Mouse (Mus musculus) T-helper 1 cell (primary cell): ENCODE data around the gene Basp1.

Experiments used
- in situ Hi-C: fragments of 300-600 bp; cut with MboI, MseI; formaldehyde crosslinking; loops from one replicate; pipeline ENCODE4 v1.15.1; 2025; ENCODE audit warnings: high pct_unique_total_duplicates

The Basp1 gene

DNA sequence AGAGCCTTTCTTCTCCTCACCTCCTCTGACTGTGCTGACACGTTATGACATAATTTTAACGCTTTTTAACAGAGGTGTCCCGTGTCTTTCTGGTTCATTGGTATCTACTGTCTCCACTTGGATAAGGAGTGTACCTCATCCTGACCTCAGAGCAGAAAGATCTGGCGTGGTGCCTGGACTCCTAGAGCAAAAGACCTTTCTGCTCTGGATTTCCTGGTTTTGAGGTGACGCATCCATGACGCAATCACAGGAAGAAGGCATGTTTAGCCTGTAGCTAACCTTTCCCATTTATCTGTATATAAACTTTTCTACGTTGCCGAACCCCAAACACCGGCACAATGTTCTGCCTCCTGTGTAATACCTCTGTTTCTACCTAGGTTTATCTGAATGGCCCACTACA is 6.7 kb upstream of the Basp1 start:
- in situ Hi-C loops = no loop called here

DNA sequence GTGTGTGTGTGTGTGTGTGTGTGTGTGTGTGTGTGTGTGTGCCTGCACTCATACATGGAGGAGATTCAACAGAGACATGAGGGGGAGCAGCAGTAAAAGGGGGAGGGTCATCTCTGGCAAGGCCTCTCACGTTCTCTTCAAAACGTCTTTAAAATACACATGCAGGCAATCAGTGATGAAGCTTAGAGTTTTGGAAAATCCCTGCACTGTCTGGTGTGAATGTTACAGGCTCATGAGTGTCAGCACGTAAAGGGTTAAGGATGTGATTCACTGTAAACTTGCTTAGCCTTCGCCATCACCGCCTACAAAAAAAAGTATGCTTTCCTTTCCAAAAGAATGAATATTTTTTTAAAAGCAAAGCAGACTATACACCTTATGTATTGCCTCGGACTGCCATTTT is 2.8 kb upstream of the Basp1 start:
- in situ Hi-C loops = loop anchor here (5.0 to 10.0 kb wide), 3 partner anchors 272 to 824 kb away; no protein-coding TSS in a partner anchor

DNA sequence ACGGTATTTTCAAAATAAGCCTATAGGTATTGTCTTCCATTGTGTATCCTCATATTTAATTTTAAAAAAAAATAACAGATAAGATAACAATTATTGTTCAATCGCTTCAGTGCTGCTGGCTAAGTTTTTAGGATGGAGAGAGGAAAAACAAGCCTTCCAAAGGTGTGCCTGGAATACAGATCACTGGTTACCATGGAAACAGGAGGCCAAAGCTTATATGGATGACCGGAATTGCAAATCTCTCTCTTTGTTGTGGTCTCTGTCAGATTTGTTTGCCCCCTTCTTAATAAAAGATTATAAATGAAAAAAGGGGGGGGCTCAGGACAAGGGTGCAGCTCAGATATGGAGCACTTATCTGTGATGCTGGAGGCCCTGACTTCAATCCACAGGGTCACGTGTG is 2.4 kb upstream of the Basp1 start:
- in situ Hi-C loops = loop anchor here (5.0 to 10.0 kb wide), 3 partner anchors 271 to 824 kb away; no protein-coding TSS in a partner anchor

DNA sequence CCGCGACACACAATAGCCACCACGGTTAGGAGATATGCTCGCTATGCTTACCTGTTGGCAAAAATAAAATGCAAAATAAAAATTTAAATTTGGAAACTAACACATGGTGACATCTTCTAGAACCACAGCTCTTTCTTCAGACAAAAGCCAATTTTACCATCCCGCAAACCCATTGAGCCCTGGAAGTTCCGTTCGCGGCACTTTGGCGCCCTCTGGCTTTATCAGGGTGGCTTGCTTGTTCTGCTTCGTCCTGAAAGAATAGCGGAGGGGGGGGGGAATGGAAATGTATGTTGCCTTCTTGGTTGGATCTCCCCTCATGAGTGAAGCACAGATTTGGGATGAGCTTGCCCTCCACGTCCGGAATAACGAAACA is 1.2 kb upstream of the Basp1 start:
- in situ Hi-C loops = loop anchor here (5.0 to 10.0 kb wide), 3 partner anchors 270 to 822 kb away; no protein-coding TSS in a partner anchor

DNA sequence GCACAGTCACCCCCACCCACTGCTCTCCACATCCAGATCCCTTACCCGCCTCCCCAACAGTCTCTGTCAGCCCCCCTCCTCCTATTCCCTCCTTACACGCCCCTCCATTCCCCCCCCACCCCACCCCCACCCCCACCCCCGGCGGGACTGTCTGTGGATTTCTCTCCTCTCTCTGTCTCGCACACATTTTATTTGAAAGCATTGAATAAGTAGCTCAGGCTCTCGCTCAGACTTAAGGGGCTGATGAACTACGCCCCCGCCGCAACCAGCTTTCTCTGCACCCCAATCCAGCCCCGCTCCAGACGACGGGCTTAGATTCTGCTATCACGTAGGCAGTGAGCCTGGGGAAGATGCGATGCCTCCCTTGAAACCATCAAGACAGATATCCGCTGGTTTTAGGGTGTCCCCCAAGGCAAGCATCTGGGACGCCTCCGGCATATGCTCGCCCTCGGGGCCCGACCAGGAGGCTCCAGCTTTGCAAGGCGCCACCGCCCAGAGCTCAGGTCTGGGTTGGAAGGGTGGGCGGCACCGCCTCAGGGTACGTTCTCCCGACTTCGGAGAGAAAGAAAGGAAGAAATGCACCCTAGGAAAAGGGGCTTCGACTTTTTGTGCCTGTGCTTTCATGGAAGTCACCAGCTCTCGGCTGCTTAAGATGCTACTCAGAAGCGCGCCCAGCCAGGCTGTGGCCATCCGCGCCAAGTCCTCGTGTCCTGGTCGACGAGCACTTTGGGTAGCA is 615 bp upstream of the Basp1 start:
- in situ Hi-C loops = loop anchor here (10.0 kb wide), 1 partner anchor 269 kb away; no protein-coding TSS in a partner anchor

DNA sequence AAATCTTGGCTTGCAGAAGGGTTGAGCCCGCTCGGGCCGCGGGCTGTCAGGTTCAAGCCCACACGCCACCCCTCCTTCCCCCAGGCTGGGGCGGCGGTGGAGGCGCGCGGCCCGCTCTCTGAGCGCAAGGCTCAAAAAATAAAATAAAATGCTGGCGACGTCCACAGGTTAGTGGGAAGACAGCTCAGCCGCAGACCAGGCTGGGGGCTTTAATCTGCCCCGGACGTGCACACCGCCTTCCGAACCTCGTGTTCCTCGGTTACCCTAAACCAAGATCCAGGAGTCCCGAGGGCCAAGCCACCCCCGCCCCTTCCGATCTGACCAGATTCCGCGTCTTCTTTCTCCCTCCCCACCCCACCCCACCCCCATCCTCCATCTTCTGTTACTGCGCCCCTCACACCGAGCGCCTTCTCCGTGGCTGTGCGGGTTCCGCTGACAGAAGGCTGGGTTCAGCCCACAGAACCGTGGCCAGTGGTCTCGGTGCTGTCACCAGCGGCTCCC is 753 bp downstream of the Basp1 start:
- in situ Hi-C loops = loop anchor here (10.0 kb wide), 1 partner anchor 268 kb away; no protein-coding TSS in a partner anchor

DNA sequence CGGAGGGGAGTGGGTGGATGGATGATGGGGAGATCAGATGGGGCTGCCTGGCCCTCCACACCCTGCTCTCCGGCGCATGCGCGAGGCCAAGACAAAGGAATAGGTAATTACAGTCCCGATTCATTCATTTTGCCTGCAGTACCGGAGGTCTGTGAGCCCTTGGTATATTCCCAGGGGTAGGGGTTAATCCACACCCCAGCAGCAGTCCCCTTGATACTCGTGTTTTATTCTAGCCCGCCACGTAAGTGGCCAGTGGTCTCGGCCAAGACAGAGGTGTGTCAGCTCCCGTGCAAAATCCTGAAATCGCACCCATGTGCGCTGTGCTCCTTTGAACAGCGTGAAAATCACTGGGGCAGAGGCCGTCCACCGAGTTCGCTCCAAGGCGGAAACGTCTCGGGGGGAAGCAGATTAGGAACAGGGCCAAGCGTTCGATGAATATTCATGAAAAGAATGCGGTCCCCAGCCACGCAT is 1.4 kb downstream of the Basp1 start:
- in situ Hi-C loops = loop anchor here (10.0 kb wide), 1 partner anchor 267 kb away; no protein-coding TSS in a partner anchor

DNA sequence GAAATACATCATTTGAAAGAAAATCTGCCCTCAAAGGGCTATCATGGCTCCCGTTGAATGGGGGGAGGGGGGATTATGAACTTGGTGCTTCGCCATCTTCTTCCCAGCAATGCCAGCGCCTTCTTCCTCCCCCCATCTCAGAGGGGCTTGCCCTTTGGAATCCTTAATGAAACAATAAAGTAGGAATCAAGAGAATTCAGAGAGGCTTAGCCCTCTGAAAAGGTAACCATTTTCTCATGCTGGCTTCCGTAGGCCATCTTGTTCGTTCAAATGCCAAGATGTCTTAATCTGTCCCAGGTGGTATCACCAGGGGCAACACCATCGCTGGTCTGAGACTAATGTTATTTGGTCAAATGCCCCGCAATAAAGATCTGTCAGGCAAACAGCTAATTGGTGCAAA is 2.1 kb downstream of the Basp1 start:
- in situ Hi-C loops = loop anchor here (10.0 kb wide), 1 partner anchor 267 kb away; no protein-coding TSS in a partner anchor

DNA sequence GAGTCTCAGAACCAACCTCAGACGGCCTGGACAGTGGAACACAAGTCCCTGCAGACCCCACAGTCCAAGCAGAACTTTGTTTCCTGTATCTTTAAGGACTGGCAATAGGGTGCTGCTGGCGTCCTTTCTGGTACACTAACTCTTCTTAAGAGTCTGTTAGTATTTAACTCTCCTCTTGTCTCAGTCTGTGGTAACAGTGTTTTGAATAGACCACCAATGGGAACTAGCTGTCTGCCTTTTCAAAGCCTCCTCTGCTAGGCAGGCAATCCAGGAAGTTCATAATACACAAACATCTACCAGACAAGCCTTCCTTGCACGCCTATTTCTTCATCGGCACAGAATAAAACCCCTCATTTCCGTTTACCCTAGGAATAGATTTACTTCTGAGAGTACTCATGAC is 7.6 kb downstream of the Basp1 start:
- in situ Hi-C loops = no loop called here

DNA sequence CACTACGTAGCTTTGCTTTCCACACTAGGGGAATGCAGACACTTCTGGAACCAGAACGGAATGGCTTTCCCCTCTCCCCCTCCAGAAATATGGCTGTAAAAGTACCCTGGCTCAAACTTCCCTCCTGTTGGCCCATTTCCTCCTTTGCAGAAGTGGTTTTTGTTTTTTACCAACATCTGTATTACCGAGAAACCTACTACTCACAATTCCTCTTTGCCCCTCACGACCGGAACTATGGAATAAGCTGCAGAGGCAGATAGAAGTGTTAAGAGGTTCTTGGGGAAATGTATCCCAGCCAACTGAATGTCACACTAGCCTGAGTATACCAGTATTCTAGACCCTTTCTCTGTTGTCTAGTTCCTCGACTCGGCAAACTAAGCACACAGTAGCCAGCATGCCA is 9.7 kb downstream of the Basp1 start:
- in situ Hi-C loops = no loop called here

DNA sequence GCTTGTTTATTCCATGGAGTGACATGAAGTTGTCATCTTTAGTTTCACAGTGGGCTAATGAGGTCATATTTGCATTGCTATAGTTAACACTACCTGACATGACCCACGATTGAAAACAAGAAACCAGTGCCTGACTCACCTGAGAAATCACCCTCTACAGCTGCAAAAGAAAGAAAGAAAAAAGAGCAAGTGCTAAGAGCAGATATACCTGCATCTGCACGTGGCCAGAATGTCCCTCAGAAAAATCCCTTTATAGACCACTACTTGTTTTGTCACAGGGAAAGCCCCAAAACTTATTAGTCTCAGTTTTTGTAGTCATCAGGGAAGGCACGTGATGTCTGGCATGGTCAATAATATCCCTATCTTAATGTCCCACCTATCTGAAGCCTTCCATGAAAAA is 11.6 kb downstream of the Basp1 start:
- in situ Hi-C loops = no loop called here

DNA sequence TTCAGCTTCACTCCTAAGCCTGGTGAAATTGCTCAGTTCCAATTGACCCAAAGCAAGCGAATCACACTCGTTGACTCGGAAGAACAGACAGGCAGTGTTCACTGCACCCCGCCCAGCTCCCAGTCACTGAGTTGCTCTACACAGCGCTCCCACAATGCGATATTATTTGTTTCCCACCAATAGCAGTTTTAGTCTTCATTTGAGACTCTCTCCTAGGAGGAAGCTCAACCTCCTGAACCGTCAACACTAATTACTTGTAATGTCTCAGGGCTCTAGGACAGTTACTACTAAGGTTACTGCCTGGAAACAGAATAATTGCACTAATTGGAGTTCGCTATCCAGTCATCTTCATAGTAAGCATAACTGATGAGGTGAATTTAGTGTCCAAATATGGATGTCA is 13.3 kb downstream of the Basp1 start:
- in situ Hi-C loops = no loop called here

DNA sequence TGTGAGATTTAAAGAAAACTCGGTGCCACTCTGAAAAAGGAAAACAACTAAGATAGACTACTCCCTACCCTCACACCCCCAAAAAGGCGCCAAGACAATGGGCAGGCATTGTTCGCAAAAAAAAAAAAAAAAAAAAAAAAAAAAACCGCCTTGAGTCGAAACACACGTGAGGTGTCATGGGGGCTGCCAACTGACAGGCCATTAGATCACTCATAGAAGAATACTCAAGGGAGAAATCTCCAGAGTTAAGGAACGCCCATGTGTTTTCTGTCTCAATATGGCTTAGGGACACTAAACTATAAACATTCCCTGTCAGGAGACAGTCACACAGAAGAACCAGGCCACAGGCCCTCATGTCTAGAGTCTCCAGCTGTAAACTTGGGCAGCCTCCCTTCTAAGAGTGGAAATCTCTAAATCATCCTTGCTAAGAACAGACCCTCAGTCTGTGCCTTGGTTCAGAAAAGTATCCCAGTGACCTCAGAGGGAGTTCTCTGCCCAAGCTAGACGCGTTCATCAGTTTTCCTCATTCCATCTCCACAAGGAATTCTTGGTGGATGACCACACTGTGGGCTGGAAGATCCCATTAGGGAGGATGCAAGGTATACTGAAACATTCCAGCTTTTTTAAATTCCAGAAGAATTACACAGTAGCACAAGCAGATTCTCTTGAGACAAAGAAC is 17.5 kb downstream of the Basp1 start:
- in situ Hi-C loops = no loop called here

DNA sequence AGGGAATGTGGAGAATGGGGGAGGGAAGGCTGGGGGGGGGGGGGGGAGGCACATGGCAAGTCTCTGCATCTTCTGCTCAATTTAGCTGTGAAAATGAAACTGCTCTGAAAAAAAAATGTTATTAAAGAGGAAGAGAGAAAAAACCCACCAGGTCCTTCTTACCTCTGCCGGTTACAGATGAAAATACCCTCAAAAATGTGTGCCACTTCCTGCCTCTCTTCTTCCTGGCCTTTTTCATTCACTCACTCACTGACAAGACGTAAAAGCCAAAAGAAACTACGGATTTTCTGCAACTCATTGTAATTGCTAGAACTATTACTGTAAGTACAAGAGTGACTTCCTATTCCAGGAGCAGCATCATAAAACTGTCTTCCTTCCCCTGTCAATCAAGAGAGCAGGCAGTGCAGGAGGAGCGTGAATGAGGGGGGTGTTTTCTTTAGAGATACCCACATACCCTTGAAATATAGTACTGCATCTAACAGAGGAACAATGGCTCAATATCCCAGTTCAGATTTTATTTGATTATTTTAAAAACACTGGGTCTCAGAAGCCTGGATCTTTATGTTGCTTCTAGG is 21.0 kb downstream of the Basp1 start:
- in situ Hi-C loops = no loop called here

DNA sequence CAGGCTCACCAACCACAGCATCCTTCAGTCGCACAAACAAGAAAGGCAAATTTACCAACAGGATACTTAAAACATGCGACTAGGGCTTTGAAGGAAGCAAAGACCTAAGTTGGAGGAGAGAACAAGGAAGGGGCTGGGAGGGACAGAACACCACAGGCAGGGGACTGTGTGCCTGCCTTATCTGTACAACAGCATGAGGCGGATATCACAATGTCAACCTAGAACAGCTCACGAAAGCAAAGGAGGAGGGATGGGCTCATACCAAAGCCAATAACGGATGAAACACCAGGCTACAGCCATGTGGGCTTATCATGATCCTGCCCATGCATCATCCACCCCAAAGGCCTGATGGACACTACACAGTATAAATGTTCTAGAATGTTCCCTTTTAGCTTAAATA is 22.4 kb downstream of the Basp1 start:
- in situ Hi-C loops = no loop called here

DNA sequence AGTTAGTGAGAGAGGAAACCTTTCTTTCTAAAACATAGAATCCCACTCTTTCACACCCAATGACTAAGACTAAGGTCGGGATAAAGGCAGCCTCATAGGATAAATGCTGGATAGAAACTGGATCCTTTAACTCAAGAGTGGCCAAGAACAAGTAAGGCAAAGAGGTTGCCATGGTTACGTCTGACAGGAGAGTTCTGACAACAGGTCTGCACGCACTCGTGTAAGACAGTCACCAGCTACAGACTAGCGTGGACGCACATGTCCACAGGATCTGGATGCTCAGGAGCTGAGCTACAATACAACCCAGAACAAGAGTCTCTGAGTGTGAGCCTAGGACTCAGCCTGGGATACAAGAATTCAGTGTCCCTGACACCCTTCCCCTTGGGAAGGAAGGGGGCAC is 26.0 kb downstream of the Basp1 start:
- in situ Hi-C loops = no loop called here

DNA sequence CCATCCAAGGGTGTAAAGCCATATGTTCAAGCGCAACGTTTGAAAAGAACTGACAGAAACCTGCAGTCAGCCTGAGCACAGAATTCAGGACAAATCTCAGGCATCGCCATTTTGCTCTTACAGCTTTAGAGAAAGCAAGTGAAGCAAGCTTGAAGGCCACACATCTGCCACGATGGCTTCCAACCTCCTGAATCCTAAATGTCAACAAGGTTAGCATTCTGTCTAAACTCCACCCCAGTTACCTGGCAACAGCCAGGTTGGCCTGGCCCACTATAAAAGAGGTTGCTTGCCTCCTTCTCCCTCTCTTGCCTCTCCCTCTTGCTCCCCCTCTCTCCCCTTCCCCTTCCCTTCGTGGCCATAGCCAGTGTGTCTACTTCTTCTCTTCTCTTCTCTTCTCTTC is 33.5 kb downstream of the Basp1 start:
- in situ Hi-C loops = no loop called here

DNA sequence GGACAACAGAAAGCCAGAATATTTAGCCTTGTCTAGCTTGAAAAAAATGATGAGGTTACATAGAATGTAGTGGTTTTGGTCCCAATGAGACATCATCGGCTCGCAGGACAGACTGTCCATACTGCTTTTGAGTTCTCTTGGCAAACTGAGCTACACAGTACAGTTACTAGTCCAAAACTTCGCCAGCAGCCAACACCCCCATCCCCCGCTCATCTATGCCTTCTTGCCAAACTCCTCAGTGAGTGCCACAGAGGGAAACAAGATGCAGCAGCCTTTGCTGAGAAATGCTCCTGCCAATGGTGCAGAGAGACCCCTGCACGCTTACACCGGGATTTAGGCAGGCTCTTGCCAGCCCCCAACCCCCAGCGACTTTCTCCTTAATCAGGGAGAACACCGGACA is 34.9 kb downstream of the Basp1 start:
- in situ Hi-C loops = no loop called here

DNA sequence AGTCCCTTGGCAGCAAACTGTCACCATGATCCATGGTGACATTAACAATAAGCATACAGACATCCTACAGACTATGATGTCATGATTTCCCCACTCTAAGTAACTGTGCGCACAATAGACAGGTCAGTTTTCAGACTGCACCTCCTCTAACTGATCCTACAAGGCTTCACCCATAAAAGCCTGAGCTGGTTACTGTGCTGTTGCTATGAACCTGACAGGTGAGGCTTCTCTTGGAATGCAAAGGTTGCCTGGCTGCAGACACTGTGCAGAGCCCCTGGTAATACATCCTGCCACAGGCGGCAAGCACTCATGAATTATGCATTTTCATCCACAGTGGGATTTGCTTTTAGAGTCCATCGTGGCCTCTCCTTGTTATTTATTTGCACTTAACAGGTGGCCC is 36.6 kb downstream of the Basp1 start:
- in situ Hi-C loops = no loop called here

DNA sequence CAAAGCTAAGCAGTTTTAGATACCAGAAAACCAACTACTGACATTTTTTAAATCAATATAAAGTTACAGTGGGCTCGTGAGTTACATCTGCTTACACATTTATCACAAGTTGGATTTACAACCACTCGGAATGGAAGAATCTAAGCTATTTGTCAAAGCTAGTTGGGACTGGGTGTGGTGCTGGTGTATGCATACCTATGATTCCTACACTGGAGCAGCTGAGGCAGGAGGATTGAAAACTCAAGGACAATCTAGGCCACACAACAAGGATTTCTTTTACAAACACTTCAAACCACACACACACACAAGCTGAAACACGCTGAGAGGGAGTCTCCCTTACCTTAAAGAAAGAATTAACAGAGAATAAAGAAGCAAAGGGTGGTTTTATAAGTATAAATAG is 40.1 kb downstream of the Basp1 start:
- in situ Hi-C loops = no loop called here

DNA sequence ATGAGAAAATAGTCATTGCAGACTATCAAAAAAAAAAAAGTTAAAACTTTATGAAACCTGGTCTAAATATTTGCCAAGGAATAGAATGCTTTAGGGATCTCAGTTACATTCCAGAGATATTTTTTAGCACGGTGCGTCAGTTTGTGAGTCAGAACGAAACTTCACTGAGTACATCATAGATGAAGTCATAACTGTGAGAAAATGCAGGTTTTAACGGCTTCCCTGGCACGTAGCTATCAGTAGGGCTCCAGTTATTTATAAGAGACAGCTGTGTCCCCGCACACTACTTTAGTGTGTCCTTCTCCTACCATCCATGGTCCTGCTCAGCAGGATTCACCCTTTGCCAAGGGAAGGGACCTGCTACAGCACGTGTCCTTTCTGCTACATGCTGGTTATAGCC is 44.0 kb downstream of the Basp1 start:
- in situ Hi-C loops = no loop called here

DNA sequence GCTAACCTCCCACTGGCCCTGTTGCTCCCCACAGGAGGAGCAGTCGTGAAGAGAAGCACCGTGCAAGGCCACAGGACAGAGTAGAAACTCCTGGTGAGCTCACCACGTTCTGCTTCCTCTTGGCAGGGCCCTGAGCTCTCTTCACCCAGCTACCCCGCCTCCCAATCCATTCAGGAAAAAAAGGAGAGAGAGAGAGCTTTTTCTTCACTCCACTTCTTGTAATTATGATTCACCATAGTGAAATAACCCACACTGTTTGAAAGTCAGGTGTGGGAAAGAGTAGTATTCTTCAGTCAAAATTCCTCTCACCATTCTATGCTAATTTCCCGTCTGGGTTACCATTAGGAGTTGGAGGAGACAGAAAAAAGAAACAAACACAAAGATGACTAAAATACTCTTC is 48.1 kb downstream of the Basp1 start:
- in situ Hi-C loops = no loop called here
